Mouse (Mus musculus) c-Kit-positive CD71-negative TER-119-negative erythroid progenitor cells, embryonic 14.5 days (primary cell): ENCODE measurements around the gene Vmn2r1.

ENCODE experiments used
- DNase-seq: peaks from one replicate; pipeline ENCODE4 v3.0.0-alpha.2; 2013; ENCODE audit warnings: low read depth

Gene Vmn2r1

GRCm38 (mm10) chr3:64081247-64081646 is at the start of gene Vmn2r1:
Vmn2r1 (plus strand) TSS chr3:64081547.
- DNase-seq = no peak

DNA sequence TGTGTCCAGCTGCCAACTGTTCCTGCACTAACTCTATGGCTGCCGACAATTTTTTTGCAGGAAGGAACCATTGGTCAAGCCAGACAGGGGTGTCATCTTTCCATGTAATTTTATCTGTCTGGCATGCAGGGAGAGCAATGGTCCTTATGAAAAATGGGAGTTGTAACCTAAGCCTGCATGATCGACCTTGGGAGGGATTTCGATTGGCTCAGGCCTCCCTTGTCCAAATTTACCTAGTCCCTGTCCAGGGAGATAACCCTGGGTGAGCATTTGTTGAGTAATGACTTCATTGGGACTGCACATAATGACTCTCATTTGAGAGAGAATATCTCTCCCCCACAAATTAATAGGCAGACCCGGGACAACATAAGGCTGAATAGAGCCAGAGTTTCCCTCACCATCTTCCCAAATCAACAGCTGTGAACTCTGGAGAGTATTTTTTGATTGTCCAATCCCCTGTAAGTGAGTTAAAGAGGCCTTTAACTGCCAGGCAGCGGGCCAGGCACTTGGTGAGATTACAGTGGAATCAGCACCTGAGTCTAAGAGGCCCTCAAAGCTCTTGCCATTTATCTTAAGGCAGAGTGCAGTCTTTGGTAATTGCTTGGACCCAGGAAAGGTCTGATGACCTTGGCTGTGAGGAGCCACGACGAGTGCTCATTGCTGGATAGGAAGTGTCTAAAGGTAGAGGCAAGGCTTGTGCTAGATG is 43.1 kb upstream of the Vmn2r1 start:
- no peak for DNase-seq

DNA sequence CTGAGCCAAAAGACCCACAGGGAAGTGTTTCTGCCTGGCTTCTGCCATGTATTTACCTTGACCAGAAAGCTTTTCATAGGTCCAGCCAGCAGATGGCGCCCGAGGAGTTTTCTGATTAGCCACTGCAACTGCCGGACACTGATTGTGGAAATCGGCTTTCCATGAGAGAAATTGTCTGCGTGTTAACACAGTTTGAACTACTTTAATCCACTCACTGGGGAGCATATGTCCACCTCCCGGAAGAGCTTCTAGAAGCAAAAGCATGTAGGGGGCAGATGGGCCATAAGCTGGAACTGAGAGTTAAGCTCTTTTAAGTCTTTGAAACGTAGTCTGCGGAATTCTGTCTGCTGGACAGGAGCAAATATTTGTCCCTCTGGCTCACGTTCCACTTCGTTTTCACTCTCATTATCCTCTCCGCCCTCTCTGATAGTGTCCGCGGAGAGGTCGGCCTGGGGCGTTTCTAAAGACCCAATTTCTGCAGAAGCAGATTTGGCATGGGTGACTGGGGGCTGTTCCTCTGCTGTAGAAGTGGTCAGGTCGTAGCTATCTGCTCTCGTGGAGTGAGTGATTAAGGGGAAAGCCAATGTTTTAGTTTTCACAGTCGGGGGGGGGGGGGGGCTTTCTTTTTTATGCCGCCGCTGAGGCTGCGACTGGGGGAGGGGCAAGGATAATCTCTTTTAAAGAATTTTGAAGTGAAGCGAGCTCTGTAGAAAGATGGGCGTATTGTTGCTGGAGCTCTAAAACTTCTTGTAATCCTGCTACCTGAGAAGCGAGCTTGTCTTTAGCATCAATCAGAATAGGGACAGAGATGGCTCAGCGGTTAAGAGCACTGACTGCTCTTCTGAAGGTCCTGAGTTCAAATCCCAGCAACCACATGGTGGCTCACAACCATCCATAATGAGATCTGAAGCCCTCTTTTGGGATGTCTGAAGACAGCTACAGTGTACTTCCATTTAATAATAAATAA is 41.2 kb upstream of the Vmn2r1 start:
- DNase-seq = peak; percentile 57

DNA sequence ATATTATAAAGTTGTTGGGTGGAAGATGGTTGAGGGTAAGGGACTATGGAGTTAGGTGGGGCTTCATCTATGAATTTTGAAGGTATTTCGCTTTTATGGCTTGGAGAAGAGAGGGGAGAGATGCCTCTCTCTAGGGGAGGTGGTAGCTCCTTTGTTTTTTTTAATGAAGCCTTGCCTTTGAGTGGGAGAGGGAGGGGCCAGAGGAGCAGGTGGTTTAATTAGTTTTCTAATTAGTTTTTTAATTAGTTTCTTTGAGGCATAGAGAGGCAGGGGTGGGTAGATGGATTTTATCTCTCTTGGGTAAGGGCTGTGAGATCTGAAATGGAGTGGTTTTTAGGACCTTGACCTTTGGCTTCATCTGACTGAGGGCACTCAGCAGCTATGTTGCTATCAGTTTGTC is 31.4 kb downstream of the Vmn2r1 start:
- no peak for DNase-seq

GRCm38 (mm10) chr3:64113352-64114046 is 32.2 kb downstream of the Vmn2r1 start:
- no peak for DNase-seq

DNA sequence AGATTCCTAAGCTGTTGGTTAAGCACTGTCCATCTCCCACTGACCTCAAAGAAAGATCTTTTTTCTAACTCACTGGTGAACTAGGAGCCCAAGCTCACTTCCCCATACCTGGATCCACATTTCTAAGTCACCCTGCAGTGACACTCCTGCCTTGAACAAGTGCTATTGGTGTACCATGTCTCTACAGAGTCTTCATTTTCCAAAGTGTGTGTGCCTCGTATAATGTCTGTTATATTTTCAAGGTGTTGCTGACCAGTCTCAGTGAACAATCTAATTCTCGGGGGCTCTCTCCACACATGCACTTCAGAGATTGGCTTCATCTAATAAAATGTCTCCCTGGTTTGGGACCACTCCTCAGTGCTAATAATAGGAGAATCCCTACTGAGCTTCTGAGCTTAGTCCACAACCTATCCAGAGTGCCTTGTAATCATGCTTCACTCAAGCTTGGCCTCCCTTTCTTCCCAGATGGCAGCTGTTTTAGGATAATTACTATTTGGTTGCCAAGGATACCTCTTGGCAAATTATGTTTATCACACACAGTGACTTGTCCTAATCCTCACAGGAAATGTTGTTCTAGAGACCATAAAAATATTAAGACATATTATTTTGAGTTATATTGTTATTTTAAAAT is 60.6 kb downstream of the Vmn2r1 start, which contains the start of gene Vmn2r2:
Gene Vmn2r2, minus strand, starts transcription at position 51 of the 631 bp plus-strand sequence.
- DNase-seq = no peak
